Mouse (Mus musculus): ENCODE results near the gene Nt5e. TPM values are rescaled to one million over a fixed set of nuclear protein-coding genes. Genes with fewer than 3 reads are reported as not detected.

The Nt5e gene
- polyA plus RNA-seq (2014; fragmentation: Illumina TruSeq; extraction: RNeasy Lipid Tissue Mini Kit (QIAGEN cat#74804); ENCODE audit: low replicate concordance), result 66.9 TPM

DNA sequence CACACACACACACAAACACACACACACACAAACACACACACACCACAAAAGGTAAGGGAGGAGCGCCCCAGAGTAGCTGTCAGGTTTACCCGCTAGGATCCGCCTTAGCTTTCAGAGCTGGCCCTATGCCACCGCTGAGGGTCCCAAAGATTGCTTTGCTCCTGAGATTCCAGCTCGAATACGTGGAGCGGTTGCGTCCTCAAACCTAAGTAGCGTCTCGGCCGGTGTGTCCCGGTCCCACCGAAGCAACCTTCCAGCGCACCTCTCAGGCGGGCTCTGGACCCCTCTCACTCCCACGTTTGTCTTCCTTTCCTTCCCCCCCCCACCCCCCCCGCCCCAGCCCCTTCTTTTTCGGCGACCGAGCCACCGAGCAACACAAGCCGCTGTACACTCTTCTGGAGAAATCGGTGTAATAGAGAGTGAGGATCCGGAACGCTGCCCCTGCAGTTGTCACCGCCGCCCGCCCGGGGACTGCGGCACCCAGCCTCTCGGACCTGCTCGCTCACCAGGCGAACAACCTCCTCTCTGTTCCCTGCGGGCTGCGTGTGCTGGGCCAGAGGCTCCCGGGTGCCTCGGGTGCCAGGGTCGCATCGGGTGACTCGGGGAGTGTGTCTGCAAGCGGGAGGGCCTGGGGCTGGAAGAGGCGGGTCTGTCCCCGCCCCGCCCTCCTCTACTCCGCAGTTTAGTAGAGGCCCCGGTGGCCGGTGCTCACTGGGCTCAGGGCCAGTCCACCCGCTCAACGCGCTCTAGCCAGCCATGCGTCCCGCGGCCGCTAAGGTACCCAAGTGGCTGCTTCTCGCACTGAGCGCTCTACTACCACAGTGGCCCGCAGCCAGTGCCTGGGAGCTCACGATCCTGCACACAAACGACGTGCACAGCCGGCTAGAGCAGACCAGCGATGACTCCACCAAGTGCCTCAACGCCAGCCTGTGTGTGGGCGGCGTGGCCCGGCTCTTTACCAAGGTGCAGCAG, at the start of gene Nt5e:
Gene Nt5e (plus strand): TSS at position 268 of the 972 bp plus-strand sequence.

Other genes with a start within 250 kb of the Nt5e start
- gene Snx14, start 111.8 kb downstream of the Nt5e start, polyA plus RNA-seq (2014; fragmentation: Illumina TruSeq; extraction: RNeasy Lipid Tissue Mini Kit (QIAGEN cat#74804); ENCODE audit: low replicate concordance), result 63.8 TPM
- gene Gm20537, start 129.4 kb downstream of the Nt5e start, polyA plus RNA-seq (2014; fragmentation: Illumina TruSeq; extraction: RNeasy Lipid Tissue Mini Kit (QIAGEN cat#74804); ENCODE audit: low replicate concordance), result 2.9 TPM
- gene Syncrip, start 155.4 kb downstream of the Nt5e start, polyA plus RNA-seq (2014; fragmentation: Illumina TruSeq; extraction: RNeasy Lipid Tissue Mini Kit (QIAGEN cat#74804); ENCODE audit: low replicate concordance), result 185 TPM
- gene Zfp949, start 220.8 kb downstream of the Nt5e start, polyA plus RNA-seq (2014; fragmentation: Illumina TruSeq; extraction: RNeasy Lipid Tissue Mini Kit (QIAGEN cat#74804); ENCODE audit: low replicate concordance), result 15.0 TPM